Mouse (Mus musculus) common myeloid progenitor, adult 5-6 weeks (primary cell): Measurements from ENCODE around the gene Dnah7c. TPM values are rescaled to one million over a fixed set of nuclear protein-coding genes. Genes with fewer than 3 reads are reported as not detected.
"Not testable (repeated sequence)": the region's sequence is repeated elsewhere in the genome, so short reads cannot be mapped to it uniquely, and the experiment has no call there.

Experiments used
- ATAC-seq: replicated peaks from 2 replicates; pipeline ENCODE4 v1.8.0; 2016; ENCODE audit warnings: low read depth, mild to moderate bottlenecking, moderate TSS enrichment, inconsistent platforms; ENCODE audit not compliant: poor library complexity, severe bottlenecking
- total RNA-seq: library from RNA; stranded (forward); fragments of 200-1000, 187-1606 nt; gene quantifications from 2 replicates; pipeline ENCODE4 v1.2.3, GENCODE M21; 2017

The Dnah7c gene
- not detected in 2 replicates for total RNA-seq

GRCm38 (mm10) chr1:46425137-46425925 lies at the start of gene Dnah7c:
Gene Dnah7c, plus strand, starts transcription at chr1:46425592.
- no peak for ATAC-seq

GRCm38 (mm10) chr1:46380641-46381040 lies 44.8 kb upstream of the Dnah7c start:
- not testable (repeated sequence) for ATAC-seq

- ATAC-seq: not testable (repeated sequence)
These were observed 30.6 kb upstream of the Dnah7c start for GRCm38 (mm10) chr1:46394681-46395297.

- ATAC-seq: no peak
These were observed 16.9 kb upstream of the Dnah7c start for GRCm38 (mm10) chr1:46408324-46409115.

- not testable (repeated sequence) for ATAC-seq
These were observed 10.6 kb upstream of the Dnah7c start for GRCm38 (mm10) chr1:46414798-46415197.

- not testable (repeated sequence) for ATAC-seq
These were observed 8.4 kb upstream of the Dnah7c start for GRCm38 (mm10) chr1:46416946-46417345.

- not testable (repeated sequence) for ATAC-seq
These were observed 6.4 kb upstream of the Dnah7c start for GRCm38 (mm10) chr1:46418966-46419365.

- no peak for ATAC-seq
These were observed 3.0 kb downstream of the Dnah7c start for GRCm38 (mm10) chr1:46428401-46428800.

GRCm38 (mm10) chr1:46514671-46515070 lies 89.3 kb downstream of the Dnah7c start:
- not testable (repeated sequence) for ATAC-seq

- no peak for ATAC-seq
These were observed 95.6 kb downstream of the Dnah7c start for GRCm38 (mm10) chr1:46521032-46521431.

- not testable (repeated sequence) for ATAC-seq
These were observed 101.1 kb downstream of the Dnah7c start for GRCm38 (mm10) chr1:46526537-46526936.

- no peak for ATAC-seq
These were observed 119.5 kb downstream of the Dnah7c start for GRCm38 (mm10) chr1:46544812-46545421.

GRCm38 (mm10) chr1:46580385-46580784 lies 155.0 kb downstream of the Dnah7c start:
- no peak for ATAC-seq

GRCm38 (mm10) chr1:46593826-46594225 lies 168.4 kb downstream of the Dnah7c start:
- ATAC-seq: not testable (repeated sequence)

- ATAC-seq: not testable (repeated sequence)
These were observed 171.0 kb downstream of the Dnah7c start for GRCm38 (mm10) chr1:46596343-46596742.

- no peak for ATAC-seq
These were observed 194.9 kb downstream of the Dnah7c start for GRCm38 (mm10) chr1:46620331-46620730.

GRCm38 (mm10) chr1:46625914-46626313 lies 200.5 kb downstream of the Dnah7c start:
- not testable (repeated sequence) for ATAC-seq

- ATAC-seq: not testable (repeated sequence)
These were observed 224.4 kb downstream of the Dnah7c start for GRCm38 (mm10) chr1:46649821-46650220.

- not testable (repeated sequence) for ATAC-seq
These were observed 227.3 kb downstream of the Dnah7c start for GRCm38 (mm10) chr1:46652721-46653120.

GRCm38 (mm10) chr1:46724810-46725209 lies 299.4 kb downstream of the Dnah7c start:
- ATAC-seq: not testable (repeated sequence)
